Mouse (Mus musculus) neural tube, embryonic 13.5 days (tissue): Measurements from ENCODE around the gene Ifna1. TPM values are rescaled to one million over a fixed set of nuclear protein-coding genes. Genes with fewer than 3 reads are reported as not detected.

Experiments used
- ATAC-seq: fragments of 200-750 bp; cut with Nextera tagmentation; 2 replicates; pipeline ENCODE4 v1.8.0; 2017; ENCODE audit warnings: low read depth, mild to moderate bottlenecking, moderate TSS enrichment, moderate library complexity
- H3K27ac ChIP-seq: fragments of 300-500 bp; sonication (generic); replicated peaks from 2 replicates; pipeline ENCODE4 v1.5.1; 2015; ENCODE audit warnings: moderate library complexity, mild to moderate bottlenecking, inconsistent platforms
- H3K27me3 ChIP-seq: fragments of 300-500 bp; sonication (generic); 2 replicates; pipeline ENCODE4 v1.6.1; 2015; ENCODE audit warnings: mild to moderate bottlenecking, inconsistent platforms
- H3K36me3 ChIP-seq: fragments of 300-500 bp; sonication (generic); 2 replicates; pipeline ENCODE4 v1.6.1; 2015; ENCODE audit warnings: mild to moderate bottlenecking, inconsistent platforms
- H3K4me1 ChIP-seq: fragments of 300-500 bp; sonication (generic); replicated peaks from 2 replicates; pipeline ENCODE4 v1.6.1; 2015; ENCODE audit warnings: inconsistent platforms
- H3K4me2 ChIP-seq: fragments of 300-500 bp; sonication (generic); 2 replicates; pipeline ENCODE4 v1.6.1; 2015; ENCODE audit warnings: inconsistent platforms, mild to moderate bottlenecking, moderate library complexity
- H3K4me3 ChIP-seq: fragments of 300-500 bp; sonication (generic); 2 replicates; pipeline ENCODE4 v1.5.1; 2015; ENCODE audit warnings: mild to moderate bottlenecking, inconsistent platforms
- H3K9ac ChIP-seq: fragments of 300-500 bp; sonication (generic); 2 replicates; pipeline ENCODE4 v1.6.1; 2015; ENCODE audit warnings: moderate library complexity, mild to moderate bottlenecking, inconsistent platforms
- H3K9me3 ChIP-seq: fragments of 300-500 bp; sonication (generic); 2 replicates; pipeline ENCODE4 v1.6.1; 2016; ENCODE audit warnings: inconsistent platforms
- WGBS: fragments of 180-500 bp; shearing (Covaris S2); methylation state at CpG from one replicate; pipeline ENCODE4 v1.1.7; 2015; 5-methylcytosine and 5-hydroxymethylcytosine counted together
- polyA plus RNA-seq: library from polyadenylated mRNA; unstranded; fragments of >200 nt; fragmentation: Nextera tagmentation; extraction: Ambion mirVana; gene quantifications from 2 replicates; pipeline ENCODE4 v1.2.1, GENCODE M21; 2015

The Ifna1 gene
- polyA plus RNA-seq, 1 experiment from 2014 or later, result not detected

GRCm38 (mm10) chr4:88845334-88845733 is 4.6 kb upstream of the Ifna1 start:
- no peaks in the 10 kb centered on the region for H3K27me3 ChIP-seq
- WGBS, result 52% methylated on average over 2 of the region's 2 CpGs
- no peak overlapping the region for H3K9ac ChIP-seq
- H3K27ac ChIP-seq, result no peak overlapping the region
- H3K4me1 ChIP-seq, result no peaks in the 10 kb centered on the region
- no peak overlapping the region for H3K4me3 ChIP-seq
- ATAC-seq, result no peak
- H3K36me3 ChIP-seq, result no peaks in the 10 kb centered on the region
- H3K4me2 ChIP-seq, result no peak overlapping the region
- no peaks in the 10 kb centered on the region for H3K9me3 ChIP-seq

GRCm38 (mm10) chr4:88851026-88851763 is 1.3 kb downstream of the Ifna1 start:
- no peak for ATAC-seq
- no peaks in the 10 kb centered on the region for H3K9me3 ChIP-seq
- H3K4me1 ChIP-seq, result no peaks in the 10 kb centered on the region
- H3K9ac ChIP-seq, result no peak overlapping the region
- H3K4me2 ChIP-seq, result no peak overlapping the region
- no peak overlapping the region for H3K27ac ChIP-seq
- 38% methylated on average over 4 of the region's 4 CpGs for WGBS
- no peaks in the 10 kb centered on the region for H3K27me3 ChIP-seq
- no peaks in the 10 kb centered on the region for H3K36me3 ChIP-seq
- H3K4me3 ChIP-seq, result no peak overlapping the region

DNA sequence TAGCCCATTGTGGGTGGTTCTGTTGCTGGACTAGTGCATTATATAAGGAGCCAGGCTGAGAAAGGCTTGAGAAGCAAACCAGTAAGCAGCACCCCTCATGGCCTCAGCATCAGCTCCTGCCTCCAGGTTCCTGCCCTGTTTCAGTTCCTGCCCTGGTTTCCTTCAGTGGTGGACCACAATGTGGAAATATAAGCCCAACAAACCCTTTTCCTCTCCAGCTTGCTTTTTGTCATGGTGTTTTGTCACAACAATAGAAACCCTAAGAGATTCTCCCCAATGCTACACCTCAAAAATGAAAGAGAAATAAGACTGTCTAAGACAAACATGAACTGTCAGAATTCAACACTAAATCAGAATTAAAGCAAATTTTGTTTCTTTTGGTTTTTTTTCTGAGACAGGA is 9.3 kb downstream of the Ifna1 start:
- Histone ChIP-seq H3K27me3 (0 out of 2 replicates have a peak, but pooled peaks cover under 1% of the 10 kb centered on the region), H3K36me3 (no peaks in the 10 kb centered on the region), H3K4me3 (no peak overlapping the region), H3K4me2 (no peak overlapping the region), H3K9ac (no peak overlapping the region), H3K4me1 (no peaks in the 10 kb centered on the region), H3K9me3 (no peaks in the 10 kb centered on the region), H3K27ac (no peak overlapping the region)
- ATAC-seq, result no peak

DNA sequence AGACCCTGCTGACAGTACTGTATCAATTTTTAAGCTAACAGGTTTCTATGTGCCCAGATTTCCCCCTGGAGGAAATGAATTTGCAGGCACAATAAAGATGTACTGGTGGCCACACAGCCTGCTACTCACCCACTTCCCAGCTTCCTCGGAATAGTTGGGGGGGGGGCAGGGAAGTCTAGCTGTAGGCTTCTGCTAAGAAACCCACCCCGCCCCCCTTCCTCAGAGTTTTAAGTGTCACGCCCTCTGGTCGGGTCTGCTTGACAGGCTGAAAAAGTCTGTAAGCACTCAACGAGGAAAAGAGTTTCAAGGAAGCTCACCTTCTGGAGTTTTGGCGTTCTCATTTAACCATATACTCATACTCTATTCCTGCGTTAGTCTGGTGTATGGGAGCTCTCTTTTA is 13.4 kb downstream of the Ifna1 start:
- no peaks in the 10 kb centered on the region for H3K9me3 ChIP-seq
- 0 out of 2 replicates have a peak, but pooled peaks cover 15% of the 10 kb centered on the region for H3K27me3 ChIP-seq
- no peaks in the 10 kb centered on the region for H3K36me3 ChIP-seq
- H3K4me1 ChIP-seq, result peaks cover 9% of the 10 kb centered on the region
- 15% methylated on average over 7 of the region's 7 CpGs for WGBS
- H3K4me3 ChIP-seq, result no peak overlapping the region
- H3K4me2 ChIP-seq, result no peak overlapping the region
- H3K27ac ChIP-seq, result no peak overlapping the region
- H3K9ac ChIP-seq, result no peak overlapping the region
- no peak for ATAC-seq

DNA sequence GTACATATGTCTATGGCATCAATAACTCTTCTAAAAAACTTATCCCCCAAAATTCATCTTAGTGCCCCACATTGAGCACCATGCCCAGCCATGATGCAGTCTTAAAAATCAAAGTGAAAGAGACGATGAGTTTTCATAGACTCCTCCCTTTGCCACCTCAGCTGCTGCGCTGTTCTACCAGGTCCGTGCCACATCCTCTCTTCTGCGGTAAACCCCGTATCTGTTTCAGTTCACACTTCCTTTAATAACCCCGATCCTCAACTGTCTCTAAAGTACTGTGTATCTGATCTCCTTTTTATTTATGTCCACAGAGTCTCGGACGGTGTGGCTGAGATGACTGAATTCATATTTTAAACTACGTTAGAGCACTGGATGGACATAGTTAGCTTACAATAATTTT is 14.7 kb downstream of the Ifna1 start:
- peaks cover 12% of the 10 kb centered on the region for H3K4me1 ChIP-seq
- no peaks in the 10 kb centered on the region for H3K9me3 ChIP-seq
- 83% methylated on average over 9 of the region's 9 CpGs for WGBS
- H3K27me3 ChIP-seq, result 0 out of 2 replicates have a peak, but pooled peaks cover 15% of the 10 kb centered on the region
- no peak overlapping the region for H3K9ac ChIP-seq
- H3K36me3 ChIP-seq, result no peaks in the 10 kb centered on the region
- H3K4me3 ChIP-seq, result no peak overlapping the region
- ATAC-seq, result no peak
- H3K27ac ChIP-seq, result no peak overlapping the region
- no peak overlapping the region for H3K4me2 ChIP-seq

- Histone ChIP-seq H3K27ac (no peak overlapping the region), H3K9ac (no peak overlapping the region), H3K4me1 (peaks cover 12% of the 10 kb centered on the region), H3K4me3 (no peak overlapping the region), H3K9me3 (no peaks in the 10 kb centered on the region), H3K27me3 (0 out of 2 replicates have a peak, but pooled peaks cover 15% of the 10 kb centered on the region), H3K4me2 (no peak overlapping the region), H3K36me3 (no peaks in the 10 kb centered on the region)
- 58% methylated on average over 6 of the region's 6 CpGs for WGBS
- ATAC-seq, result no peak
These were observed 15.2 kb downstream of the Ifna1 start for GRCm38 (mm10) chr4:88865011-88865569.

DNA sequence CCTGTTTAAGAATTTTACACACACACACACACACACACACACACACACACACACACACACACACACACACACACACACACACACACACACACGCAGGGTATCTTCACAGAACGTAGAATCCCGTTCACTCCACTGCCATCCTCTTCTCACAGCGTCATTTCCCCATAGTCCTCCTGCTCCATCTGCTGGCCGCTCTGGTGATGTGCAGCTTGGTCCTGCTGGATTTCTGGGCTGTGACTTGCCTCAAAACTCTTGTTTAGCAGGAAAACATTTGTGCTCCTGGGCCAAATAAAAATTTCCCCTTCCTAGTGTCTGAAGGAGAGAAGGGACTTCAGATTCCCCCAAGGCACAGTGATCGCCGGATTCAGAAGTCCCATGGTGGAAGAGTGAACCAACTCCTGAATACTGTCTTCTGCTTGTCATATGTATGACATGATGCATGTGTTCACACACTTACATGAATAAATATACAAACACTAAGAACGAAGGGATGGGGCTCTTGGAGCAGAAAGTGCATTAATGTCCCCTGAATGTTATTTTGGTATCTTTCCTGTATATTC is 17.6 kb downstream of the Ifna1 start:
- Histone ChIP-seq H3K4me3 (peak overlapping the region; percentile 50), H3K9me3 (no peaks in the 10 kb centered on the region), H3K27ac (no peak overlapping the region), H3K4me2 (peak overlapping the region; percentile 75), H3K27me3 (peaks cover 28% of the 10 kb centered on the region), H3K4me1 (peaks cover 12% of the 10 kb centered on the region), H3K36me3 (no peaks in the 10 kb centered on the region), H3K9ac (peak overlapping the region; percentile 65; the same call in 1 of the 2 replicates)
- WGBS, result 2% methylated on average over 8 of the region's 8 CpGs
- peak; percentile 87 for ATAC-seq

GRCm38 (mm10) chr4:88867926-88868911 is 18.3 kb downstream of the Ifna1 start:
- Histone ChIP-seq H3K27me3 (peaks cover 28% of the 10 kb centered on the region), H3K36me3 (no peaks in the 10 kb centered on the region), H3K4me3 (peak overlapping the region; percentile 50), H3K9me3 (no peaks in the 10 kb centered on the region), H3K4me2 (peak overlapping the region; percentile 75), H3K9ac (peak overlapping the region; percentile 65), H3K4me1 (peaks cover 12% of the 10 kb centered on the region), H3K27ac (no peak overlapping the region)
- peak; percentile 73 for ATAC-seq
- WGBS, result 8% methylated on average over 31 of the region's 31 CpGs

GRCm38 (mm10) chr4:88872691-88873090 is 22.8 kb downstream of the Ifna1 start:
- Histone ChIP-seq H3K9ac (no peak overlapping the region), H3K4me2 (no peak overlapping the region), H3K27me3 (peaks cover 13% of the 10 kb centered on the region), H3K9me3 (no peaks in the 10 kb centered on the region), H3K4me1 (peaks cover 10% of the 10 kb centered on the region), H3K4me3 (no peak overlapping the region), H3K36me3 (no peaks in the 10 kb centered on the region), H3K27ac (no peak overlapping the region)
- WGBS, result 2% methylated on average over 2 of the region's 2 CpGs
- no peak for ATAC-seq

- ATAC-seq, result no peak
- Histone ChIP-seq H3K4me1 (no peaks in the 10 kb centered on the region), H3K27ac (no peak overlapping the region), H3K4me2 (no peak overlapping the region), H3K4me3 (no peak overlapping the region), H3K27me3 (peaks cover 11% of the 10 kb centered on the region), H3K36me3 (no peaks in the 10 kb centered on the region), H3K9me3 (no peaks in the 10 kb centered on the region), H3K9ac (no peak overlapping the region)
- 70% methylated on average over 4 of the region's 4 CpGs for WGBS
These were observed 25.7 kb downstream of the Ifna1 start for GRCm38 (mm10) chr4:88875435-88876095.

DNA sequence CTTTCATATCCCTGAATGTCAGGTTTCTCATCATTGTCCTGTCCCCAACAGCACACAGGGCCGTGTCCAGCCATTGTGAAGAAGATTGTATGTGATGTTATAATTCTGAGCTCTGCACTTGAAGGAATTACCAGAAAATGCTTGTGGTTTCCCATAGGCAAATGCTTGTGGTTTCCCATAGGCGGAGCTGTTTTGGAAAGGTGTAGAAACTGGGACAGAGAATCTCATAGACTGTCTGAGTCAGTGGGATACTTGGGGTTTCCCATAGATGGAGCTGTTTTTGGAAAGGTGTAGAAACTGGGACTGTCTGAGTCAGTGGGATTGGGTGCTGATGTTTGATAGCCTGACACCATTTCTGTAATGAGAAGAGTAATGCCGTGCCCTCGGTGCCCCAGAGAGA is 26.6 kb downstream of the Ifna1 start:
- 80% methylated on average over 4 of the region's 4 CpGs for WGBS
- H3K4me1 ChIP-seq, result no peaks in the 10 kb centered on the region
- H3K4me2 ChIP-seq, result no peak overlapping the region
- H3K9ac ChIP-seq, result no peak overlapping the region
- H3K27me3 ChIP-seq, result peaks cover 6% of the 10 kb centered on the region
- H3K9me3 ChIP-seq, result no peaks in the 10 kb centered on the region
- ATAC-seq, result no peak
- no peaks in the 10 kb centered on the region for H3K36me3 ChIP-seq
- H3K27ac ChIP-seq, result no peak overlapping the region
- H3K4me3 ChIP-seq, result no peak overlapping the region
